Mouse (Mus musculus) stomach, embryonic 16.5 days (tissue): ENCODE results near the gene Gm45783. TPM values are rescaled to one million over a fixed set of nuclear protein-coding genes. Genes with fewer than 3 reads are reported as not detected.
"Not testable (repeated sequence)": the region's sequence is repeated elsewhere in the genome, so short reads cannot be mapped to it uniquely, and the experiment has no call there.

ENCODE experiments used
- ATAC-seq: fragments of 200-750 bp; cut with Nextera tagmentation; 2 replicates; pipeline ENCODE4 v1.8.0; 2017; ENCODE audit warnings: moderate number of reproducible peaks, moderate TSS enrichment; ENCODE audit not compliant: insufficient read depth, low FRiP score
- H3K27ac ChIP-seq: fragments of 300-500 bp; sonication (generic); 2 replicates; pipeline ENCODE4 v1.5.1; 2014; ENCODE audit warnings: low read length
- H3K27me3 ChIP-seq: fragments of 300-500 bp; sonication (generic); 2 replicates; pipeline ENCODE4 v1.6.1; 2014; ENCODE audit warnings: low read length, control low read depth, mixed read lengths; ENCODE audit not compliant: control insufficient read depth, insufficient read depth
- H3K36me3 ChIP-seq: fragments of 300-500 bp; sonication (generic); 2 replicates; pipeline ENCODE4 v1.6.1; 2014; ENCODE audit warnings: low read length; ENCODE audit not compliant: control insufficient read depth, insufficient read depth
- H3K4me1 ChIP-seq: fragments of 300-500 bp; sonication (generic); 2 replicates; pipeline ENCODE4 v1.6.1; 2014; ENCODE audit warnings: low read length, control low read depth, mixed read lengths; ENCODE audit not compliant: control insufficient read depth, insufficient read depth
- H3K4me2 ChIP-seq: fragments of 300-500 bp; sonication (generic); 2 replicates; pipeline ENCODE4 v1.6.1; 2014; ENCODE audit warnings: low read depth, low read length, mixed read lengths
- H3K4me3 ChIP-seq: fragments of 300-500 bp; sonication (generic); replicated peaks from 2 replicates; pipeline ENCODE4 v1.5.1; 2014; ENCODE audit warnings: mild to moderate bottlenecking, low read length
- H3K9ac ChIP-seq: fragments of 300-500 bp; sonication (generic); 2 replicates; pipeline ENCODE4 v1.6.1; 2014; ENCODE audit warnings: low read length
- H3K9me3 ChIP-seq: fragments of 300-500 bp; sonication (generic); replicated peaks from 2 replicates; pipeline ENCODE4 v1.6.1; 2016; ENCODE audit warnings: low read length, control low read depth; ENCODE audit not compliant: control insufficient read depth
- WGBS: fragments of 180-500 bp; shearing (Covaris S2); extraction: QIAGEN DNeasy Blood & Tissue Kit; methylation state at CpG from one replicate; pipeline ENCODE4 v1.1.7; 2014; 5-methylcytosine and 5-hydroxymethylcytosine counted together
- microRNA-seq: library from miRNA; unstranded; fragments of <30 nt; microRNA quantifications from one replicate; pipeline ENCODE4, GENCODE M21; 2016
- polyA plus RNA-seq: library from polyadenylated mRNA; unstranded; fragments of >200 nt; fragmentation: Nextera tagmentation; extraction: Ambion mirVana; gene quantifications from 2 replicates; pipeline ENCODE4 v1.2.1, GENCODE M21; 2015

Gm45783 gene
- polyA plus RNA-seq, result not detected in 2 replicates

GRCm38 (mm10) chr7:7374431-7374830 lies at the start of gene Gm45783:
Gene Gm45783 (minus strand): TSS chr7:7374573.
- not testable (repeated sequence) for ATAC-seq, H3K4me1 ChIP-seq, H3K9ac ChIP-seq, H3K36me3 ChIP-seq, H3K27me3 ChIP-seq, H3K9me3 ChIP-seq, H3K27ac ChIP-seq, H3K4me3 ChIP-seq, H3K4me2 ChIP-seq
- 41% methylated on average over 12 of the region's 12 CpGs for WGBS

GRCm38 (mm10) chr7:7399603-7400002 lies 25.2 kb upstream of the Gm45783 start, which contains the start of gene Vmn2r31:
Gene Vmn2r31 (minus strand): TSS chr7:7399703.
- H3K27me3 ChIP-seq, H3K4me2 ChIP-seq, H3K9ac ChIP-seq, H3K36me3 ChIP-seq, H3K27ac ChIP-seq, ATAC-seq, H3K4me1 ChIP-seq, H3K9me3 ChIP-seq, H3K4me3 ChIP-seq: not testable (repeated sequence)

GRCm38 (mm10) chr7:7337509-7337908 lies 36.9 kb downstream of the Gm45783 start, which contains the start of gene Vmn2r30:
Gene Vmn2r30 (minus strand): TSS chr7:7337609.
- H3K27ac ChIP-seq, H3K27me3 ChIP-seq, H3K9me3 ChIP-seq, H3K36me3 ChIP-seq, H3K9ac ChIP-seq, H3K4me1 ChIP-seq, ATAC-seq, H3K4me2 ChIP-seq, H3K4me3 ChIP-seq: not testable (repeated sequence)
- WGBS, result no CpG with 5 or more reads among the region's 1 CpGs

GRCm38 (mm10) chr7:7295595-7295994 lies 78.8 kb downstream of the Gm45783 start:
- H3K9ac ChIP-seq, result no peak overlapping the region
- no peaks in the 10 kb centered on the region for H3K9me3 ChIP-seq
- H3K36me3 ChIP-seq, result peaks cover 17% of the 10 kb centered on the region
- no peak overlapping the region for H3K4me3 ChIP-seq
- no peak overlapping the region for H3K27ac ChIP-seq
- ATAC-seq, result no peak
- no peaks in the 10 kb centered on the region for H3K27me3 ChIP-seq
- 80% methylated on average over 16 of the region's 16 CpGs for WGBS
- H3K4me2 ChIP-seq, result no peak overlapping the region
- H3K4me1 ChIP-seq, result no peaks in the 10 kb centered on the region

Small RNAs within 50 kb of the gene (microRNA-seq; reads per million reads assigned to microRNA genes)
- not detected for gene Mir5620

Other genes starting within 250 kb of the Gm45783 start
- gene Zfp773, start 237.8 kb downstream of the Gm45783 start, polyA plus RNA-seq, result 1.8 and 2.1 TPM in 2 replicates
- 1.8 and 2.3 TPM in 2 replicates for gene Zfp418, start 203.2 kb downstream of the Gm45783 start, polyA plus RNA-seq
- 7.7 and 9.7 TPM in 2 replicates for gene Zfp772, start 164.6 kb downstream of the Gm45783 start, polyA plus RNA-seq
- gene Vmn2r29, start 127.2 kb downstream of the Gm45783 start, polyA plus RNA-seq, result 0.82 and 1.0 TPM in 2 replicates
- 1.5 and 3.7 TPM in 2 replicates for gene Gm45844, start 96.3 kb downstream of the Gm45783 start, polyA plus RNA-seq
- gene Clcn4, start 73.7 kb downstream of the Gm45783 start, polyA plus RNA-seq, result 51.4 and 59.2 TPM in 2 replicates
- gene Vmn2r30, start 37.0 kb downstream of the Gm45783 start, polyA plus RNA-seq, result 0.03 TPM in 1 of 2 replicates, not detected in the other
- gene Vmn2r31, start 25.1 kb upstream of the Gm45783 start, polyA plus RNA-seq, result not detected in 2 replicates
- gene Vmn2r32, start 105.4 kb upstream of the Gm45783 start, polyA plus RNA-seq, result not detected in 2 replicates
- not detected in 2 replicates for gene Vmn2r33, start 192.2 kb upstream of the Gm45783 start, polyA plus RNA-seq